Mouse (Mus musculus) lung, embryonic 14.5 days (tissue): Measurements from ENCODE around the gene Tmem164. TPM values are rescaled to one million over a fixed set of nuclear protein-coding genes. Genes with fewer than 3 reads are reported as not detected.

Experiments
- ATAC-seq: fragments of 200-750 bp; cut with Nextera tagmentation; 2 replicates; pipeline ENCODE4 v1.8.0; 2017; ENCODE audit warnings: mild to moderate bottlenecking, moderate TSS enrichment, moderate library complexity; ENCODE audit not compliant: insufficient read depth
- DNase-seq: peaks from one replicate; pipeline ENCODE4 v3.0.0-alpha.2; 2015
- H3K27ac ChIP-seq: fragments of 300-500 bp; sonication (generic); 2 replicates; pipeline ENCODE4 v1.5.1; 2014; ENCODE audit warnings: low read depth, mild to moderate bottlenecking, moderate library complexity
- H3K27me3 ChIP-seq: fragments of 300-500 bp; sonication (generic); 2 replicates; pipeline ENCODE4 v1.6.1; 2014; ENCODE audit warnings: low read length, control low read depth; ENCODE audit not compliant: insufficient read depth
- H3K36me3 ChIP-seq: fragments of 300-500 bp; sonication (generic); 2 replicates; pipeline ENCODE4 v1.6.1; 2014; ENCODE audit warnings: control low read depth; ENCODE audit not compliant: insufficient read depth
- H3K4me1 ChIP-seq: fragments of 300-500 bp; sonication (generic); 2 replicates; pipeline ENCODE4 v1.6.1; 2014; ENCODE audit warnings: antibody characterized with exemption, control low read depth; ENCODE audit not compliant: insufficient read depth
- H3K4me2 ChIP-seq: fragments of 300-500 bp; sonication (generic); 2 replicates; pipeline ENCODE4 v1.6.1; 2014; ENCODE audit warnings: mild to moderate bottlenecking
- H3K4me3 ChIP-seq: fragments of 300-500 bp; sonication (generic); 2 replicates; pipeline ENCODE4 v1.5.1; 2014; ENCODE audit warnings: low read depth, low read length
- H3K9ac ChIP-seq: fragments of 300-500 bp; sonication (generic); 2 replicates; pipeline ENCODE4 v1.6.1; 2014
- H3K9me3 ChIP-seq: fragments of 300-500 bp; sonication (generic); 2 replicates; pipeline ENCODE4 v1.6.1; 2016; ENCODE audit warnings: low read depth, low read length, control low read depth
- CTCF ChIP-seq: IDR thresholded peaks from 2 replicates; pipeline ENCODE4 v1.5.1; 2016; ENCODE audit warnings: antibody characterized with exemption, low read depth
- WGBS: fragments of 180-500 bp; shearing (Covaris S2); extraction: QIAGEN DNeasy Blood & Tissue Kit; methylation state at CpG from one replicate; pipeline ENCODE4 v1.1.7; 2014; 5-methylcytosine and 5-hydroxymethylcytosine counted together
- polyA plus RNA-seq: library from polyadenylated mRNA; unstranded; fragments of >200 nt; fragmentation: Nextera tagmentation; extraction: Ambion mirVana; gene quantifications from 2 replicates; pipeline ENCODE4 v1.2.1, GENCODE M21; 2014

The Tmem164 gene
- polyA plus RNA-seq, 1 experiment from 2014 or later, result 42.0 TPM

DNA sequence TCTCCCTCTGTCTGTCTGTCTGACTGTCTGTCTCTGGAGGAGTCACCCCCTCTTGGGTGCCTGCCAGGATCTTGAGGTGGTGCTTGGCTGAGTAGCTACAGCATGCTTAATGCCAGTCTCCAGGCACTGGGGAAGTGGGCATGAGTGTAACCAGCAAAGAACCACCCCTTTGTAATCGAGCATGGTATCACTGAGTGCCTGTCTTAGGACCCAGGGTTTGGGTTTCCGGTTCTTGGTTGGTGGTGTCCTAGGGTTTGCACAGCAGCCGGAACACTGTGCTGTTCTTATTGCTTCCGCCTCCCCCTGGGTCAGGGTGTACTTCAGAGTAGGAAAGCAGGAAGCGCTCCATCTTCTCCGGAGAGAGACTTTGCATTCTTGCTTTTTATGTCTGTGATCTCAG is 124.9 kb downstream of the Tmem164 start:
- ATAC-seq, result peak; percentile 42
- Histone ChIP-seq H3K27me3 (no peaks in the 10 kb centered on the region), H3K27ac (peak overlapping the region; percentile 50; the same call in 1 of the 2 replicates), H3K36me3 (no peaks in the 10 kb centered on the region), H3K9me3 (no peaks in the 10 kb centered on the region), H3K4me1 (no peaks in the 10 kb centered on the region), H3K4me3 (no peak overlapping the region), H3K9ac (no peak overlapping the region), H3K4me2 (peak overlapping the region; percentile 36; the same call in 1 of the 2 replicates)
- no peak for TF ChIP-seq CTCF
- 46% methylated on average over 6 of the region's 6 CpGs for WGBS
- peak; percentile 24 for DNase-seq

GRCm38 (mm10) chrX:142806620-142807061 is 125.4 kb downstream of the Tmem164 start:
- DNase-seq (peak; percentile 76), ATAC-seq (peak; percentile 82)
- peak; percentile 61 for TF ChIP-seq CTCF
- Histone ChIP-seq H3K27ac (peak overlapping the region; percentile 50; the same call in 1 of the 2 replicates), H3K4me2 (peak overlapping the region; percentile 36; the same call in 1 of the 2 replicates), H3K9me3 (no peaks in the 10 kb centered on the region), H3K4me1 (no peaks in the 10 kb centered on the region), H3K4me3 (no peak overlapping the region), H3K27me3 (no peaks in the 10 kb centered on the region), H3K36me3 (no peaks in the 10 kb centered on the region), H3K9ac (no peak overlapping the region)
- 27% methylated on average over 10 of the region's 10 CpGs for WGBS

DNA sequence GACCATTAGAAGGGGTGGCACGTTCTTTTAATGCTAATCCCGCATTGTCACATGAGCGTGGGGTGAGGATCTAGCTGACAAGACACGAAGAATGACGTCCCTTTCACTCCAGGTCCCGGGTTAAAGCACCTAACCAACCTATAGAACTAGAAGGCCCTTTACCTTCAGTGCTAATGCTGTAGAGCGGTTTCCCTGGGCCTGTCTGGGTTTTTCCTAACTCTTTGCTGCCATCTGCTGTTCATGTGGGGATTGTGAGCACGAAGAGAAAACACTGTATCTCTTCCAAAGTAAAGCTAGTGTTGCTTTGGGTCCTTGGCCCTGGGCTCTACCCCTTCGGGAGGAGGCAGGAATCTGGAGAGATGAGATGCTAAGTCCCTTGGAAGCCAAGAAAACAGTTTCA is 127.2 kb downstream of the Tmem164 start:
- Histone ChIP-seq H3K9ac (no peak overlapping the region), H3K9me3 (no peaks in the 10 kb centered on the region), H3K27me3 (no peaks in the 10 kb centered on the region), H3K36me3 (no peaks in the 10 kb centered on the region), H3K4me1 (no peaks in the 10 kb centered on the region), H3K4me3 (no peak overlapping the region), H3K4me2 (no peak overlapping the region), H3K27ac (no peak overlapping the region)
- ATAC-seq (no peak), DNase-seq (peak; percentile 81)
- TF ChIP-seq CTCF, result peak; percentile 64
- 37% methylated on average over 9 of the region's 9 CpGs for WGBS

DNA sequence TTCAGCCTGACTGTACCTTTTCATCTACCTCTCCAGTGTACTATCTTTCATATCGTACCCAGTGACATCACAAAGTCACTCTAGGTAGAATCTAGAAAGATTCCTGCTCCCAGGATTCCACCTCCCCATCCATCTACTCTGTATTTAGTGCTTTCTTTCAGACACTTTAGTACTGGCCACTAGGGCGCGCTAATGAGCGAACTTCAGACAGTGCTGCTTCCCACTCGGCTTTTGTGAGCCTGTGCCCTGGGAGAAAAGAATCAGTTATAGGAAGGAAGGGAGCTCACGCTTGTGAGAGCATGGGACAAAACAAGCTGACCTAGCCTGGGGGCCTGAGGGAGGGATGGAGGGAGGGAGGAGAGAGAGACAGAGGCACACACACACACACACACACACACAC is 131.9 kb downstream of the Tmem164 start:
- 22% methylated on average over 6 of the region's 6 CpGs for WGBS
- Histone ChIP-seq H3K27me3 (no peaks in the 10 kb centered on the region), H3K4me2 (no peak overlapping the region), H3K4me3 (no peak overlapping the region), H3K36me3 (no peaks in the 10 kb centered on the region), H3K9ac (no peak overlapping the region), H3K4me1 (no peaks in the 10 kb centered on the region), H3K9me3 (no peaks in the 10 kb centered on the region), H3K27ac (no peak overlapping the region)
- DNase-seq, result peak; percentile 66
- TF ChIP-seq CTCF, result peak; percentile 53
- ATAC-seq, result no peak

GRCm38 (mm10) chrX:142818057-142818682 is 137.0 kb downstream of the Tmem164 start:
- Histone ChIP-seq H3K27ac (no peak overlapping the region), H3K9me3 (no peaks in the 10 kb centered on the region), H3K27me3 (no peaks in the 10 kb centered on the region), H3K4me2 (no peak overlapping the region), H3K9ac (no peak overlapping the region), H3K4me1 (no peaks in the 10 kb centered on the region), H3K4me3 (no peak overlapping the region), H3K36me3 (no peaks in the 10 kb centered on the region)
- peak; percentile 73 for DNase-seq
- ATAC-seq, result no peak
- peak; percentile 68 for TF ChIP-seq CTCF
- 39% methylated on average over 10 of the region's 10 CpGs for WGBS

- no peak overlapping the region for H3K27ac ChIP-seq
- no peaks in the 10 kb centered on the region for H3K4me1 ChIP-seq
- WGBS, result 61% methylated on average over 6 of the region's 6 CpGs
- H3K9me3 ChIP-seq, result no peaks in the 10 kb centered on the region
- H3K4me3 ChIP-seq, result no peak overlapping the region
- H3K9ac ChIP-seq, result no peak overlapping the region
- no peaks in the 10 kb centered on the region for H3K27me3 ChIP-seq
- no peak for TF ChIP-seq CTCF
- ATAC-seq (no peak), DNase-seq (no peak)
- H3K4me2 ChIP-seq, result no peak overlapping the region
- H3K36me3 ChIP-seq, result no peaks in the 10 kb centered on the region
These were observed 140.0 kb downstream of the Tmem164 start for GRCm38 (mm10) chrX:142821239-142821638.

DNA sequence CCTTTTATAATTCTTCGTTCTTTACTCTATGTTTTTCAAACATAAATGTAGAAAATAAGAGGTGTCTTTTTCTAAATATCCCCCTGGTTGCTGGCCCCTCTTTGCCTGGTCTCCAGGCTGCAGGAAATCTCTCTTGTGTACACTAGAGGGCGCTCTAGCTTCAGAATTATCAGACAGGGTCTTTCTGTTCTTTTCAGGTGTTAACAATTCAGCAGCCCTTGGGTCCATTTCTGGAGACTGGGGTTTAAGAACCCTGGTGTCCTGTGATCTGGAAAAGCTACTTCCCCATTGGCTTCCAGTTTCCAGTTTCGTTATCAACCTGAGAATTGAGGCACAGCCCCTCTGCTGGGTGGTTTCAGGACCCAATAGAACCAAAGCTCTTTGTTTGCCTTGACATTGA is 140.6 kb downstream of the Tmem164 start:
- ATAC-seq, result no peak
- H3K4me1 ChIP-seq, result no peaks in the 10 kb centered on the region
- peak; percentile 64 for TF ChIP-seq CTCF
- no peaks in the 10 kb centered on the region for H3K36me3 ChIP-seq
- 40% methylated on average over 3 of the region's 3 CpGs for WGBS
- H3K9me3 ChIP-seq, result no peaks in the 10 kb centered on the region
- no peak overlapping the region for H3K4me3 ChIP-seq
- no peaks in the 10 kb centered on the region for H3K27me3 ChIP-seq
- no peak overlapping the region for H3K4me2 ChIP-seq
- no peak overlapping the region for H3K27ac ChIP-seq
- DNase-seq, result peak; percentile 57
- H3K9ac ChIP-seq, result no peak overlapping the region
